Mouse (Mus musculus): ENCODE results near the gene Prnp.

DNA sequence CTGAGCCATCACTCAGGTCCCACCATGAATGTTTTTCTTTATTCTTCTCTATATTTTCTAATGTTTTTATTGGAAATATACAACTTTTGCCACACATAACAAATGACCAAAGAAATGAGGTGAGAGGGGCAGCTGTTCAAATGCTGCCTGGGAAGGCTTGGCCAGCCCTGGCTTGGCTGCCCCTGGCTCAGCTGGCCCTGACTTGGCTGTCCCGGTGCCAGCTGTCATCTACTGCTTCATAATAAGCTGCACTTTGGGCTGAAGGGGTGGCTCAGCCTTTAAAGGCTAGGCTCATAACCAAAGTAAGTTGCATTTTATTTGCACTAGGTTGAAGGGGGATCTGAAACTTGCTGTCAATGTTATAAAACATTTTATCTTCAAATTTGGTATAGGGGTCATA, 2.9 kb upstream of the Prnp start:
- TF ChIP-seq CTCF (IDR thresholded peaks at IDR 0.05; ENCODE audit: borderline replicate concordance, control insufficient read depth, extremely low read depth, insufficient read depth, low read length, poor library complexity) (no peak), POLR2A (IDR thresholded peaks at IDR 0.05; ENCODE audit: control insufficient read depth, extremely low read depth, insufficient read depth, low read length, poor library complexity) (no peak)
